Mouse (Mus musculus): ENCODE measurements around the gene Cul9. TPM values are rescaled to one million over a fixed set of nuclear protein-coding genes. Genes with fewer than 3 reads are reported as not detected.

The Cul9 gene
- polyA plus RNA-seq, 1 experiment from 2014 or later, result 3.7 TPM

GRCm38 (mm10) chr17:46546995-46547394 lies 807 bp upstream of the Cul9 start:
- no peaks in the 10 kb centered on the region; the same call in 1 of the 2 replicates for H3K27me3 ChIP-seq (ENCODE audit: control insufficient read depth, insufficient read depth, low read length)
- H3K36me3 ChIP-seq (replicated peaks; ENCODE audit: control insufficient read depth, insufficient read depth, low read depth, low read length), result peaks cover 10% of the 10 kb centered on the region
- WGBS, result 13% methylated on average over 8 of the region's 8 CpGs
- H3K27ac ChIP-seq (replicated peaks; ENCODE audit: low read depth, low read length), result no peak overlapping the region
- no peak overlapping the region for H3K9ac ChIP-seq (replicated peaks; ENCODE audit: low read length)
- DNase-seq (ENCODE audit: low spot score) (peak; percentile 31), ATAC-seq (replicated peaks; ENCODE audit: insufficient number of reproducible peaks, low FRiP score, low TSS enrichment, low read depth) (no peak)
- H3K4me2 ChIP-seq (ENCODE audit: low read depth, low read length), result no peak overlapping the region; the same call in 1 of the 2 replicates
- H3K4me3 ChIP-seq (ENCODE audit: low read depth, low read length), result no peak overlapping the region
- H3K9me3 ChIP-seq (replicated peaks; ENCODE audit: control insufficient read depth, low read length), result no peaks in the 10 kb centered on the region
- peaks cover 4% of the 10 kb centered on the region for H3K4me1 ChIP-seq (ENCODE audit: control insufficient read depth, insufficient read depth, low read length)

DNA sequence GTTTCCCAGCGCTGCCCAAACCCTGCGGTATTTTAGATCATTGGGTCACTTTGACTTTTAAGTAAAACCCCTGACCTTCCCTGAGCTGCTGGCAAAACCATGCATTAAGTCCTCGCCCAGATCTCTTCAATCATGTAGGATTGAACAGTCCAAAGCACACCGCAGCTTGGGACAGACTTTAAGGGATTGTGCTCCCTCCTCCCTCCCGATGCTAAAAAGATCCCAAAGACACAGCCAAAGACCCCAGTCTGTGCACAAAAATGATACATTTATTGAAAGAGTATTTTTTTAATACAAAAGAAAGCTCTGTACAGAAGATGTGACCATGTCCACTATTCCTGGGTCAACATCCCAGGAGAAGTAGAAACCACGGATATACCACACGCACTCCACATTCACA lies 403 bp upstream of the Cul9 start:
- Histone ChIP-seq H3K27ac (replicated peaks; ENCODE audit: low read depth, low read length) (no peak overlapping the region), H3K4me3 (ENCODE audit: low read depth, low read length) (peak overlapping the region; percentile 59), H3K9ac (replicated peaks; ENCODE audit: low read length) (peak overlapping the region; percentile 74), H3K9me3 (replicated peaks; ENCODE audit: control insufficient read depth, low read length) (no peaks in the 10 kb centered on the region), H3K36me3 (replicated peaks; ENCODE audit: control insufficient read depth, insufficient read depth, low read depth, low read length) (peaks cover 10% of the 10 kb centered on the region), H3K4me1 (ENCODE audit: control insufficient read depth, insufficient read depth, low read length) (peaks cover 4% of the 10 kb centered on the region), H3K27me3 (ENCODE audit: control insufficient read depth, insufficient read depth, low read length) (no peaks in the 10 kb centered on the region; the same call in 1 of the 2 replicates), H3K4me2 (ENCODE audit: low read depth, low read length) (peak overlapping the region; percentile 88)
- WGBS, result 10% methylated on average over 7 of the region's 7 CpGs
- ATAC-seq (replicated peaks; ENCODE audit: insufficient number of reproducible peaks, low FRiP score, low TSS enrichment, low read depth) (no peak), DNase-seq (ENCODE audit: low spot score) (no peak)

DNA sequence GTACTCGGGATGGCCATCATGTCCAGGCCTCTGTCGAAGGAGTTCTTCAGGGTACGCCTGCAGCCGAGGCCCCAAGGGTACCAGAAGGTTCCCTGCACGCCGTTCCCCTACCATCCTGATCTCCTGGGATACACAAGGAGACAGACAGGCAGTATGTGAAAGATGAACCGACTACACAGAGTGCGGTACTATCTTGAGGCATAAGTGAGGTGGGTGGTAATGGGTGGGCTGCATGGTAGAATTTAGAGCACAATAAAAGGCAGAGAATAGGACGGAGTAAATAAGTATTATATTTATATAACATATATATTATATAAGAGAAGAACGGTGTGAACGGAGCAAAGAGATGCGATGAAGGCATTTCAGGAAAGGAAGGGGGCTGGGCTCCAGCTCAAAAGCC lies 2.5 kb downstream of the Cul9 start:
- Histone ChIP-seq H3K27ac (replicated peaks; ENCODE audit: low read depth, low read length) (no peak overlapping the region), H3K9me3 (replicated peaks; ENCODE audit: control insufficient read depth, low read length) (no peaks in the 10 kb centered on the region), H3K4me1 (ENCODE audit: control insufficient read depth, insufficient read depth, low read length) (peaks cover 4% of the 10 kb centered on the region), H3K9ac (replicated peaks; ENCODE audit: low read length) (no peak overlapping the region), H3K36me3 (replicated peaks; ENCODE audit: control insufficient read depth, insufficient read depth, low read depth, low read length) (peaks cover 1% of the 10 kb centered on the region; the same call in 1 of the 2 replicates), H3K4me3 (ENCODE audit: low read depth, low read length) (no peak overlapping the region), H3K4me2 (ENCODE audit: low read depth, low read length) (no peak overlapping the region), H3K27me3 (ENCODE audit: control insufficient read depth, insufficient read depth, low read length) (no peaks in the 10 kb centered on the region; the same call in 1 of the 2 replicates)
- 91% methylated on average over 12 of the region's 12 CpGs for WGBS
- DNase-seq (ENCODE audit: low spot score), result no peak
- no peak for ATAC-seq (replicated peaks; ENCODE audit: insufficient number of reproducible peaks, low FRiP score, low TSS enrichment, low read depth)

GRCm38 (mm10) chr17:46525579-46526307 lies 20.4 kb downstream of the Cul9 start:
- ATAC-seq (replicated peaks; ENCODE audit: insufficient number of reproducible peaks, low FRiP score, low TSS enrichment, low read depth), result peak; percentile 66; the same call in 1 of the 2 replicates
- Histone ChIP-seq H3K4me2 (ENCODE audit: low read depth, low read length) (no peak overlapping the region), H3K9ac (replicated peaks; ENCODE audit: low read length) (no peak overlapping the region), H3K27me3 (ENCODE audit: control insufficient read depth, insufficient read depth, low read length) (peaks cover 8% of the 10 kb centered on the region; the same call in 1 of the 2 replicates), H3K9me3 (replicated peaks; ENCODE audit: control insufficient read depth, low read length) (no peaks in the 10 kb centered on the region), H3K36me3 (replicated peaks; ENCODE audit: control insufficient read depth, insufficient read depth, low read depth, low read length) (no peaks in the 10 kb centered on the region), H3K4me3 (ENCODE audit: low read depth, low read length) (no peak overlapping the region), H3K27ac (replicated peaks; ENCODE audit: low read depth, low read length) (no peak overlapping the region), H3K4me1 (ENCODE audit: control insufficient read depth, insufficient read depth, low read length) (no peaks in the 10 kb centered on the region; the same call in 1 of the 2 replicates)
- DNase-seq (ENCODE audit: low spot score), result peak; percentile 84
- 35% methylated on average over 12 of the region's 12 CpGs for WGBS

DNA sequence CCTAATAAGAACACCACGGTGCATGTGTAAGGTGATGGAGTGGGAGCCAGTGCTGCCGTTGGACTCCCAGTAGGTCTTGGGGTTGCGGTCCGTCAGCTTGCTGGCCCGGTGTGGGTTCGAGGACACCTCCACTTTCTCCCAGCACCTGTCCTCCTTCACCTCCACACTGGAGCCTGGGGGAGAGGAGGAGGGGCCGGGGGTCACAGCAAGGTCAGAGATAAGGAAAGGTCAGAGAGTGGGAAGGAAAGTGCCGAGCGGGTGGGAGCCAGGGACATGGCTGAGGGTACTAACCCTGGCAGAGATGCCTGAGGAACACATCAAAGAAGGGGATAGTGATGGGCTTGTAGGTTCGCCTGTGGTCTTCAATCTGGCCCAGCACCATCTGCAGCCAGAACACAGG lies 21.1 kb downstream of the Cul9 start:
- Histone ChIP-seq H3K4me1 (ENCODE audit: control insufficient read depth, insufficient read depth, low read length) (no peaks in the 10 kb centered on the region; the same call in 1 of the 2 replicates), H3K36me3 (replicated peaks; ENCODE audit: control insufficient read depth, insufficient read depth, low read depth, low read length) (no peaks in the 10 kb centered on the region)
- ATAC-seq (replicated peaks; ENCODE audit: insufficient number of reproducible peaks, low FRiP score, low TSS enrichment, low read depth), result 0 out of 2 replicates have a peak, but pooled peaks have one; percentile 27

GRCm38 (mm10) chr17:46521963-46522668 lies 24.1 kb downstream of the Cul9 start:
- no peak overlapping the region for H3K9ac ChIP-seq (replicated peaks; ENCODE audit: low read length)
- H3K4me2 ChIP-seq (ENCODE audit: low read depth, low read length), result no peak overlapping the region
- H3K36me3 ChIP-seq (replicated peaks; ENCODE audit: control insufficient read depth, insufficient read depth, low read depth, low read length), result no peaks in the 10 kb centered on the region
- DNase-seq (ENCODE audit: low spot score), result peak; percentile 17
- no peak overlapping the region for H3K27ac ChIP-seq (replicated peaks; ENCODE audit: low read depth, low read length)
- ATAC-seq (replicated peaks; ENCODE audit: insufficient number of reproducible peaks, low FRiP score, low TSS enrichment, low read depth), result no peak
- H3K9me3 ChIP-seq (replicated peaks; ENCODE audit: control insufficient read depth, low read length), result no peaks in the 10 kb centered on the region
- 33% methylated on average over 24 of the region's 24 CpGs for WGBS
- no peak overlapping the region for H3K4me3 ChIP-seq (ENCODE audit: low read depth, low read length)
- H3K27me3 ChIP-seq (ENCODE audit: control insufficient read depth, insufficient read depth, low read length), result peaks cover 8% of the 10 kb centered on the region; the same call in 1 of the 2 replicates
- H3K4me1 ChIP-seq (ENCODE audit: control insufficient read depth, insufficient read depth, low read length), result no peaks in the 10 kb centered on the region; the same call in 1 of the 2 replicates

More for the DNA sequence above, 21.1 kb downstream of the Cul9 start:
- Histone ChIP-seq H3K9me3 (replicated peaks; ENCODE audit: control insufficient read depth, low read length) (no peaks in the 10 kb centered on the region), H3K9ac (replicated peaks; ENCODE audit: low read length) (no peak overlapping the region), H3K4me3 (ENCODE audit: low read depth, low read length) (no peak overlapping the region), H3K27ac (replicated peaks; ENCODE audit: low read depth, low read length) (no peak overlapping the region), H3K4me2 (ENCODE audit: low read depth, low read length) (no peak overlapping the region), H3K27me3 (ENCODE audit: control insufficient read depth, insufficient read depth, low read length) (peaks cover 8% of the 10 kb centered on the region; the same call in 1 of the 2 replicates)
- no peak for DNase-seq (ENCODE audit: low spot score)
- 90% methylated on average over 10 of the region's 10 CpGs for WGBS

GRCm38 (mm10) chr17:46521174-46521573 lies 25.0 kb downstream of the Cul9 start:
- Histone ChIP-seq H3K9ac (replicated peaks; ENCODE audit: low read length) (no peak overlapping the region; the same call in none of the 2 replicates), H3K4me3 (ENCODE audit: low read depth, low read length) (no peak overlapping the region), H3K4me2 (ENCODE audit: low read depth, low read length) (no peak overlapping the region), H3K9me3 (replicated peaks; ENCODE audit: control insufficient read depth, low read length) (no peaks in the 10 kb centered on the region), H3K27me3 (ENCODE audit: control insufficient read depth, insufficient read depth, low read length) (peaks cover 8% of the 10 kb centered on the region; the same call in 1 of the 2 replicates), H3K27ac (replicated peaks; ENCODE audit: low read depth, low read length) (no peak overlapping the region), H3K36me3 (replicated peaks; ENCODE audit: control insufficient read depth, insufficient read depth, low read depth, low read length) (no peaks in the 10 kb centered on the region), H3K4me1 (ENCODE audit: control insufficient read depth, insufficient read depth, low read length) (no peaks in the 10 kb centered on the region; the same call in 1 of the 2 replicates)
- WGBS, result 80% methylated on average over 9 of the region's 9 CpGs
- DNase-seq (ENCODE audit: low spot score) (no peak), ATAC-seq (replicated peaks; ENCODE audit: insufficient number of reproducible peaks, low FRiP score, low TSS enrichment, low read depth) (no peak)
